Mouse (Mus musculus) urinary bladder, postnatal 4 days (tissue): ENCODE measurements around the gene Fam118b.

ENCODE experiments used
- DNase-seq, 2 experiments: peaks; one replicate each; pipeline ENCODE4 v3.0.0; 2021 to 2022; ENCODE audit warnings: low spot score in 2 of 2

Fam118b gene

GRCm38 (mm10) chr9:35263431-35263830 is 4.2 kb downstream of the Fam118b start:
- no peak for DNase-seq

GRCm38 (mm10) chr9:35262418-35262817 is 5.2 kb downstream of the Fam118b start:
- DNase-seq = no peak

GRCm38 (mm10) chr9:35257365-35257764 is 10.2 kb downstream of the Fam118b start:
- DNase-seq = no peak

GRCm38 (mm10) chr9:35249476-35249875 is 18.1 kb downstream of the Fam118b start:
- DNase-seq = no peak

GRCm38 (mm10) chr9:35247405-35247804 is 20.2 kb downstream of the Fam118b start:
- DNase-seq = no peak

GRCm38 (mm10) chr9:35239734-35240133 is 27.9 kb downstream of the Fam118b start:
- no peak for DNase-seq

GRCm38 (mm10) chr9:35238915-35239571 is 28.6 kb downstream of the Fam118b start:
- no peak for DNase-seq

- no peak for DNase-seq
Measured at GRCm38 (mm10) chr9:35238371-35238770, 29.2 kb downstream of the Fam118b start.

GRCm38 (mm10) chr9:35235996-35236395 is 31.6 kb downstream of the Fam118b start:
- no peak for DNase-seq

- no peak for DNase-seq
Measured at GRCm38 (mm10) chr9:35228671-35229070, 38.9 kb downstream of the Fam118b start.

- no peak for DNase-seq
Measured at GRCm38 (mm10) chr9:35223466-35223865, 44.1 kb downstream of the Fam118b start.

- DNase-seq = no peak
Measured at GRCm38 (mm10) chr9:35217963-35218362, 49.6 kb downstream of the Fam118b start.

GRCm38 (mm10) chr9:35211573-35212511 is 55.8 kb downstream of the Fam118b start:
- DNase-seq = no peak

- peak; percentile 98 to 99 for DNase-seq
Measured at GRCm38 (mm10) chr9:35210542-35211474, 56.8 kb downstream of the Fam118b start, which contains the start of gene Foxred1. Gene Foxred1 (minus strand): TSS chr9:35211055.

GRCm38 (mm10) chr9:35204421-35204820 is 63.2 kb downstream of the Fam118b start:
- no peak for DNase-seq

- no peak for DNase-seq
Measured at GRCm38 (mm10) chr9:35203536-35203935, 64.1 kb downstream of the Fam118b start.

GRCm38 (mm10) chr9:35200529-35201060 is 67.0 kb downstream of the Fam118b start:
- DNase-seq = no peak

GRCm38 (mm10) chr9:35199772-35200471 is 67.7 kb downstream of the Fam118b start, which contains the start of the genes Srpr and Tirap:
Gene Srpr (plus strand): TSS chr9:35200175.
Gene Tirap (minus strand): TSS chr9:35200291.
- peak; percentile 87 to 94 for DNase-seq

GRCm38 (mm10) chr9:35198945-35199771 is 68.4 kb downstream of the Fam118b start:
- DNase-seq = no peak

- no peak for DNase-seq
Measured at GRCm38 (mm10) chr9:35198351-35198750, 69.3 kb downstream of the Fam118b start.
